Mouse (Mus musculus): Measurements from ENCODE around the gene Scn2a. TPM values are rescaled to one million over a fixed set of nuclear protein-coding genes. Genes with fewer than 3 reads are reported as not detected.

The Scn2a gene
- polyA plus RNA-seq (2014; fragmentation: Nextera tagmentation; extraction: Ambion mirVana), result 3.0 and 4.4 TPM in 2 replicates

GRCm38 (mm10) chr2:65620556-65621166, at the start of gene Scn2a:
Gene Scn2a (plus strand): TSS chr2:65620771.
- Histone ChIP-seq H3K9me3 (ENCODE audit: control insufficient read depth, low read length) (no peaks in the 10 kb centered on the region), H3K4me3 (ENCODE audit: low read depth, low read length) (no peak within 1 kb of the TSS), H3K27me3 (replicated peaks; ENCODE audit: control insufficient read depth, insufficient read depth, low read length) (no peaks in the 10 kb centered on the region), H3K4me2 (ENCODE audit: low read length) (no peak within 1 kb of the TSS), H3K27ac (ENCODE audit: low read depth) (no peak within 1 kb of the TSS), H3K4me1 (replicated peaks; ENCODE audit: control insufficient read depth, insufficient read depth, low read length) (no peaks in the 10 kb centered on the region), H3K9ac (ENCODE audit: low read length) (no peak within 1 kb of the TSS), H3K36me3 (ENCODE audit: control insufficient read depth, insufficient read depth, low read length) (no peaks in the 10 kb centered on the region)
- WGBS, result 52% methylated on average over 9 of the region's 9 CpGs
- DNase-seq (ENCODE audit: low spot score), result peak; percentile 54
- no peak for ATAC-seq (replicated peaks; ENCODE audit: low FRiP score, low TSS enrichment, low read depth)

GRCm38 (mm10) chr2:65587679-65588078, 32.9 kb upstream of the Scn2a start:
- WGBS, result 72% methylated on average over 5 of the region's 5 CpGs
- Histone ChIP-seq H3K27me3 (replicated peaks; ENCODE audit: control insufficient read depth, insufficient read depth, low read length) (no peaks in the 10 kb centered on the region), H3K4me3 (ENCODE audit: low read depth, low read length) (no peak overlapping the region), H3K9ac (ENCODE audit: low read length) (no peak overlapping the region), H3K9me3 (ENCODE audit: control insufficient read depth, low read length) (no peaks in the 10 kb centered on the region), H3K4me1 (replicated peaks; ENCODE audit: control insufficient read depth, insufficient read depth, low read length) (no peaks in the 10 kb centered on the region), H3K27ac (ENCODE audit: low read depth) (no peak overlapping the region), H3K36me3 (ENCODE audit: control insufficient read depth, insufficient read depth, low read length) (no peaks in the 10 kb centered on the region), H3K4me2 (ENCODE audit: low read length) (no peak overlapping the region)
- DNase-seq (ENCODE audit: low spot score) (no peak), ATAC-seq (replicated peaks; ENCODE audit: low FRiP score, low TSS enrichment, low read depth) (no peak)

GRCm38 (mm10) chr2:65607813-65608212, 12.8 kb upstream of the Scn2a start:
- Histone ChIP-seq H3K4me3 (ENCODE audit: low read depth, low read length) (no peak overlapping the region), H3K4me2 (ENCODE audit: low read length) (no peak overlapping the region), H3K27me3 (replicated peaks; ENCODE audit: control insufficient read depth, insufficient read depth, low read length) (no peaks in the 10 kb centered on the region), H3K4me1 (replicated peaks; ENCODE audit: control insufficient read depth, insufficient read depth, low read length) (no peaks in the 10 kb centered on the region), H3K36me3 (ENCODE audit: control insufficient read depth, insufficient read depth, low read length) (no peaks in the 10 kb centered on the region), H3K27ac (ENCODE audit: low read depth) (no peak overlapping the region), H3K9ac (ENCODE audit: low read length) (no peak overlapping the region), H3K9me3 (ENCODE audit: control insufficient read depth, low read length) (no peaks in the 10 kb centered on the region)
- DNase-seq (ENCODE audit: low spot score) (no peak), ATAC-seq (replicated peaks; ENCODE audit: low FRiP score, low TSS enrichment, low read depth) (no peak)

- Histone ChIP-seq H3K27ac (ENCODE audit: low read depth) (no peak overlapping the region), H3K9ac (ENCODE audit: low read length) (no peak overlapping the region), H3K36me3 (ENCODE audit: control insufficient read depth, insufficient read depth, low read length) (no peaks in the 10 kb centered on the region), H3K4me3 (ENCODE audit: low read depth, low read length) (no peak overlapping the region), H3K4me1 (replicated peaks; ENCODE audit: control insufficient read depth, insufficient read depth, low read length) (no peaks in the 10 kb centered on the region), H3K9me3 (ENCODE audit: control insufficient read depth, low read length) (no peaks in the 10 kb centered on the region), H3K27me3 (replicated peaks; ENCODE audit: control insufficient read depth, insufficient read depth, low read length) (no peaks in the 10 kb centered on the region), H3K4me2 (ENCODE audit: low read length) (no peak overlapping the region)
- DNase-seq (ENCODE audit: low spot score) (no peak), ATAC-seq (replicated peaks; ENCODE audit: low FRiP score, low TSS enrichment, low read depth) (no peak)
- 75% methylated on average over 4 of the region's 4 CpGs for WGBS
These were observed 8.7 kb upstream of the Scn2a start for GRCm38 (mm10) chr2:65611887-65612286.

- no peaks in the 10 kb centered on the region for H3K36me3 ChIP-seq (ENCODE audit: control insufficient read depth, insufficient read depth, low read length)
- no peaks in the 10 kb centered on the region for H3K9me3 ChIP-seq (ENCODE audit: control insufficient read depth, low read length)
- H3K27ac ChIP-seq (ENCODE audit: low read depth), result no peak overlapping the region
- no peaks in the 10 kb centered on the region for H3K27me3 ChIP-seq (replicated peaks; ENCODE audit: control insufficient read depth, insufficient read depth, low read length)
- no peak overlapping the region for H3K4me2 ChIP-seq (ENCODE audit: low read length)
- DNase-seq (ENCODE audit: low spot score) (peak; percentile 86), ATAC-seq (replicated peaks; ENCODE audit: low FRiP score, low TSS enrichment, low read depth) (no peak)
- H3K4me3 ChIP-seq (ENCODE audit: low read depth, low read length), result no peak overlapping the region
- WGBS, result 21% methylated on average over 5 of the region's 5 CpGs
- H3K4me1 ChIP-seq (replicated peaks; ENCODE audit: control insufficient read depth, insufficient read depth, low read length), result no peaks in the 10 kb centered on the region
- no peak overlapping the region for H3K9ac ChIP-seq (ENCODE audit: low read length)
These were observed 790 bp upstream of the Scn2a start for GRCm38 (mm10) chr2:65619781-65620180.

- Histone ChIP-seq H3K9ac (ENCODE audit: low read length) (no peak overlapping the region), H3K4me3 (ENCODE audit: low read depth, low read length) (no peak overlapping the region), H3K27ac (ENCODE audit: low read depth) (no peak overlapping the region), H3K4me1 (replicated peaks; ENCODE audit: control insufficient read depth, insufficient read depth, low read length) (no peaks in the 10 kb centered on the region), H3K27me3 (replicated peaks; ENCODE audit: control insufficient read depth, insufficient read depth, low read length) (no peaks in the 10 kb centered on the region), H3K36me3 (ENCODE audit: control insufficient read depth, insufficient read depth, low read length) (no peaks in the 10 kb centered on the region), H3K9me3 (ENCODE audit: control insufficient read depth, low read length) (no peaks in the 10 kb centered on the region), H3K4me2 (ENCODE audit: low read length) (no peak overlapping the region)
- ATAC-seq (replicated peaks; ENCODE audit: low FRiP score, low TSS enrichment, low read depth) (no peak), DNase-seq (ENCODE audit: low spot score) (no peak)
- WGBS, result 66% methylated on average over 5 of the region's 5 CpGs
These were observed 683 bp downstream of the Scn2a start for GRCm38 (mm10) chr2:65621254-65621653.

- H3K27me3 ChIP-seq (replicated peaks; ENCODE audit: control insufficient read depth, insufficient read depth, low read length), result no peaks in the 10 kb centered on the region
- ATAC-seq (replicated peaks; ENCODE audit: low FRiP score, low TSS enrichment, low read depth) (no peak), DNase-seq (ENCODE audit: low spot score) (no peak)
- no peak overlapping the region for H3K27ac ChIP-seq (ENCODE audit: low read depth)
- H3K36me3 ChIP-seq (ENCODE audit: control insufficient read depth, insufficient read depth, low read length), result no peaks in the 10 kb centered on the region
- WGBS, result 89% methylated on average over 5 of the region's 5 CpGs
- no peak overlapping the region for H3K4me3 ChIP-seq (ENCODE audit: low read depth, low read length)
- no peaks in the 10 kb centered on the region for H3K4me1 ChIP-seq (replicated peaks; ENCODE audit: control insufficient read depth, insufficient read depth, low read length)
- H3K9me3 ChIP-seq (ENCODE audit: control insufficient read depth, low read length), result no peaks in the 10 kb centered on the region
- no peak overlapping the region for H3K9ac ChIP-seq (ENCODE audit: low read length)
- no peak overlapping the region for H3K4me2 ChIP-seq (ENCODE audit: low read length)
These were observed 1.3 kb downstream of the Scn2a start for GRCm38 (mm10) chr2:65621838-65622237.

- 80% methylated on average over 7 of the region's 7 CpGs for WGBS
These were observed 32.1 kb downstream of the Scn2a start for GRCm38 (mm10) chr2:65652636-65653035.

GRCm38 (mm10) chr2:65657031-65657430, 36.5 kb downstream of the Scn2a start:
- ATAC-seq (replicated peaks; ENCODE audit: low FRiP score, low TSS enrichment, low read depth) (no peak), DNase-seq (ENCODE audit: low spot score) (no peak)
- no peaks in the 10 kb centered on the region for H3K4me1 ChIP-seq (replicated peaks; ENCODE audit: control insufficient read depth, insufficient read depth, low read length)
- no peaks in the 10 kb centered on the region for H3K27me3 ChIP-seq (replicated peaks; ENCODE audit: control insufficient read depth, insufficient read depth, low read length)
- 71% methylated on average over 4 of the region's 4 CpGs for WGBS
- no peak overlapping the region for H3K27ac ChIP-seq (ENCODE audit: low read depth)
- H3K9me3 ChIP-seq (ENCODE audit: control insufficient read depth, low read length), result no peaks in the 10 kb centered on the region
- H3K4me3 ChIP-seq (ENCODE audit: low read depth, low read length), result no peak overlapping the region
- no peak overlapping the region for H3K4me2 ChIP-seq (ENCODE audit: low read length)
- H3K9ac ChIP-seq (ENCODE audit: low read length), result no peak overlapping the region
- H3K36me3 ChIP-seq (ENCODE audit: control insufficient read depth, insufficient read depth, low read length), result no peaks in the 10 kb centered on the region

More at GRCm38 (mm10) chr2:65652636-65653035, 32.1 kb downstream of the Scn2a start:
- no peak overlapping the region for H3K4me3 ChIP-seq (ENCODE audit: low read depth, low read length)
- H3K27me3 ChIP-seq (replicated peaks; ENCODE audit: control insufficient read depth, insufficient read depth, low read length), result no peaks in the 10 kb centered on the region
- no peak for DNase-seq (ENCODE audit: low spot score)
- no peak for ATAC-seq (replicated peaks; ENCODE audit: low FRiP score, low TSS enrichment, low read depth)
- no peak overlapping the region for H3K27ac ChIP-seq (ENCODE audit: low read depth)
- no peaks in the 10 kb centered on the region for H3K9me3 ChIP-seq (ENCODE audit: control insufficient read depth, low read length)
- no peak overlapping the region for H3K9ac ChIP-seq (ENCODE audit: low read length)
- no peaks in the 10 kb centered on the region for H3K36me3 ChIP-seq (ENCODE audit: control insufficient read depth, insufficient read depth, low read length)
- no peaks in the 10 kb centered on the region for H3K4me1 ChIP-seq (replicated peaks; ENCODE audit: control insufficient read depth, insufficient read depth, low read length)
- no peak overlapping the region for H3K4me2 ChIP-seq (ENCODE audit: low read length)
